Mouse (Mus musculus) embryonic fibroblast, embryonic 13.5 days (primary cell): ENCODE results near the gene Tmem132b.

Experiments used
- CTCF ChIP-seq: IDR thresholded peaks from 2 replicates; pipeline ENCODE4 v1.5.1; 2011; ENCODE audit warnings: mild to moderate bottlenecking, control low read depth, low read length, moderate library complexity, borderline replicate concordance; ENCODE audit not compliant: insufficient read depth
- POLR2A ChIP-seq: IDR thresholded peaks from 2 replicates; pipeline ENCODE4 v1.6.1; 2011; ENCODE audit warnings: low read depth, mild to moderate bottlenecking, control low read depth, low read length, moderate library complexity

- TF ChIP-seq CTCF (no peak), POLR2A (no peak)
Observed at GRCm38 (mm10) chr5:125766941-125767340, 235.4 kb downstream of the Tmem132b start.
